Mouse (Mus musculus) hematopoietic stem cell, adult 5-6 weeks (primary cell): ENCODE measurements at regions not wholly inside any gene's neighbourhood (a gene's known extent, or its start where the extent isn't known, plus 50 kb on each side); places are given as distances from the start of the nearest gene placed in this dataset.

ENCODE experiments used
- ATAC-seq, 2 experiments: fragments of 125-278 bp in 1 of 2; replicated peaks in 1 of 2; 2 replicates each; pipeline ENCODE4 v1.8.0; 2016 to 2017; ENCODE audit warnings: inconsistent platforms in 2 of 2, mild to moderate bottlenecking in 2 of 2, moderate number of reproducible peaks in 2 of 2, low read depth in 1 of 2, moderate TSS enrichment in 1 of 2; ENCODE audit not compliant: low FRiP score in 2 of 2, poor library complexity in 2 of 2, severe bottlenecking in 2 of 2, insufficient read depth in 1 of 2, low TSS enrichment in 1 of 2

- ATAC-seq = no peak
Measured at GRCm38 (mm10) chr15:38351701-38352100, 926.3 kb downstream of the 4930447A16Rik start.

- no peak for ATAC-seq
Measured at GRCm38 (mm10) chr15:38353371-38353770, 928.0 kb downstream of the 4930447A16Rik start.

- no peak for ATAC-seq
Measured at GRCm38 (mm10) chr15:38359053-38359452, 933.7 kb downstream of the 4930447A16Rik start.

GRCm38 (mm10) chr15:38363522-38363921 lies 938.2 kb downstream of the 4930447A16Rik start:
- no peak for ATAC-seq

- no peak for ATAC-seq
Measured at GRCm38 (mm10) chr15:38364014-38364413, 938.7 kb downstream of the 4930447A16Rik start.

- ATAC-seq = no peak
Measured at GRCm38 (mm10) chr15:38367643-38368042, 942.3 kb downstream of the 4930447A16Rik start.

- ATAC-seq = no peak
Measured at GRCm38 (mm10) chr15:38368291-38368690, 942.9 kb downstream of the 4930447A16Rik start.

- peak in 1 of 2 experiments; percentile 31; a peak in 2 of 4 replicates for ATAC-seq
Measured at GRCm38 (mm10) chr15:38371404-38372090, 946.2 kb downstream of the 4930447A16Rik start.

- ATAC-seq = peak; percentile 81 to 94
Measured at GRCm38 (mm10) chr15:38373797-38374196, 948.4 kb downstream of the 4930447A16Rik start.

- ATAC-seq = no peak
Measured at GRCm38 (mm10) chr15:38374786-38375185, 949.4 kb downstream of the 4930447A16Rik start.

GRCm38 (mm10) chr15:38378106-38378505 lies 952.8 kb downstream of the 4930447A16Rik start:
- no peak for ATAC-seq

- no peak for ATAC-seq
Measured at GRCm38 (mm10) chr15:38387617-38388016, 962.3 kb downstream of the 4930447A16Rik start.

GRCm38 (mm10) chr15:38388436-38388835 lies 963.1 kb downstream of the 4930447A16Rik start:
- no peak for ATAC-seq

GRCm38 (mm10) chr15:38390450-38390849 lies 965.1 kb downstream of the 4930447A16Rik start:
- ATAC-seq = no peak

- peak in 1 of 2 experiments; percentile 51; a peak in 1 of 4 replicates for ATAC-seq
Measured at GRCm38 (mm10) chr15:38391420-38391819, 966.1 kb downstream of the 4930447A16Rik start.

- ATAC-seq = no peak
Measured at GRCm38 (mm10) chr15:38391860-38392259, 966.5 kb downstream of the 4930447A16Rik start.

- ATAC-seq = no peak
Measured at GRCm38 (mm10) chr15:38392441-38393149, 967.2 kb downstream of the 4930447A16Rik start.

GRCm38 (mm10) chr15:38398852-38399251 lies 973.5 kb downstream of the 4930447A16Rik start:
- no peak for ATAC-seq

GRCm38 (mm10) chr15:38402762-38403161 lies 977.4 kb downstream of the 4930447A16Rik start:
- no peak for ATAC-seq
